Mouse (Mus musculus): Measurements from ENCODE around the gene Wnt10b. TPM values are rescaled to one million over a fixed set of nuclear protein-coding genes. Genes with fewer than 3 reads are reported as not detected.
A peak's percentile ranks its signal among the peaks of the same experiment; 100 is the strongest.

Gene Wnt10b
- polyA plus RNA-seq, 2 experiments = 0.03 TPM; not detected in 1

DNA sequence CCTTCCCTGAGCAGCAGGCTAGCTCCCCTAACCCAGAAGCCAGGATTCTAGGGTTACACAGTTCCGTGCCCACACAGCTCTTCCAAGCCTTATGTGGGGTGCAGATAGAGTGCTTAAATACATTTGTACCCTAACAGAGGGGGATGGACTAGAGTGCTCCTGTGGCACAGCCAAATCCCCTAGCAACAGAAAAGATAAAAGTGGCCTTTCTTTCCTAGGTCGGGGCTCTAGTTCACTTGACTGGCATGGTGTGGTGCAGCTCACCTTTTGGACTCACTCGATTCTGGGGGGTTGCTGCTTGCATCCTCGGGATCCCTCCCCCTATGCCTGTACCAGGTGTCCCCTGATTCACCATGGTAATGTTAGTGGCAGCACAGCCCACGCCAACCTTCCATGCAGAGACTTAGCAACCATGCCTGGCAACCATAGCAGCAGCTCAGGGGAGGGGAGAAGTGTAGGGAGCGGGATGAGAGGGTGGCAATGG lies 30.7 kb upstream of the Wnt10b start:
- H3K27me3 ChIP-seq (ENCODE audit: control insufficient read depth, insufficient read depth, low read length) = peaks cover 64% of the 10 kb centered on the region
- H3K4me1 ChIP-seq (replicated peaks; ENCODE audit: control insufficient read depth in 2 of 2, insufficient read depth in 2 of 2, low read length in 1 of 2) = no peaks in the 10 kb centered on the region; a peak in 1 of 4 replicates
- TF ChIP-seq CTCF (IDR thresholded peaks at IDR 0.05; ENCODE audit: low read depth) (no peak), EP300 (IDR thresholded peaks at IDR 0.05; ENCODE audit: low read depth) (no peak)
- ATAC-seq (ENCODE audit: insufficient read depth) (no peak), DNase-seq (ENCODE audit: low read depth in 3 of 3, low spot score in 3 of 3) (no peak)
- WGBS (ENCODE audit: insufficient replicate concordance) = 11% methylated on average over 6 of the region's 6 CpGs
- no peak overlapping the region; the same call in 1 of the 2 replicates for H3K4me2 ChIP-seq (ENCODE audit: low read depth)
- H3K4me3 ChIP-seq (ENCODE audit: insufficient read depth in 1 of 2, low read depth in 2 of 2, low read length in 2 of 2) = no peak overlapping the region
- H3K36me3 ChIP-seq (replicated peaks; ENCODE audit: control insufficient read depth, insufficient read depth, low read depth) = peaks cover 22% of the 10 kb centered on the region
- H3K9me3 ChIP-seq (ENCODE audit: control insufficient read depth, low read length) = no peaks in the 10 kb centered on the region
- no peak overlapping the region for H3K27ac ChIP-seq
- H3K9ac ChIP-seq (replicated peaks) = no peak overlapping the region

DNA sequence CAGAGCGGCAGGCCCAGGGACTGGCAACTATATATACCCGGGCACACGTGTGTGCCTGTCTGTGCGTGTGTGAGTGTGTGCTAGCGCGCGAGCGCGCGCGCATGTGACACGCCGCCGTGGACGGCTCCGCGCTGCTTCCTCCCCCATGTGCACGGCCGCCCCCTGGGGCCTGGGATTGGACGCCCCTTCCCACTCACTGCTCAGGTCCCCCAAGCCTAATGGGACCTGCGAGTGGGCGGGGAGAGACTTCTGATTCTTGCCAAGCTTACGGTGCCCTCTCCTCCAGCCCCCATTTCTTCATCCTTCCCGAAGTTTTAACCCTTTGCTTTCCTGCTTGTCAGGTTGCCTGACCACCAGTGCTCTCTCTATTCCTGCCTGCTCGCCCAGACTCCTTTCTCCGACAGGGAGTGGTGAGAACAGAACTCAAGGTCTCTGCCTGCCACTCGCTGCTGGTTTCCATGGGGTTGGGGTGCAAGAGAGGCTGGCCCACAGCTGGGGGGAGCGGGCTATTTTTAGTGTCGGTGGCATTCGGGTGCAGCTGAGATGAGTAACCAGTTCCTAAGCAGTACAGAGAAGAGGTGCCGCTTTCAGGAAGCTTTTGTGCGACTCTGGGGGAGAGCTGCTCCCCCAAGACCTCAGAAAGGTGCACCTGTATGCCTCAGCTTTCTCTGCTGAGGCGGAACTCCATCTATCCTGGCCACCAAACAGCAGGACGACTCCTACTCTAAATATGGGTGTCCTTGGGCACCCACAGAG lies 30.1 kb upstream of the Wnt10b start:
- Histone ChIP-seq H3K9me3 (ENCODE audit: control insufficient read depth, low read length) (no peaks in the 10 kb centered on the region), H3K27me3 (ENCODE audit: control insufficient read depth, insufficient read depth, low read length) (peaks cover 70% of the 10 kb centered on the region), H3K9ac (replicated peaks) (no peak overlapping the region), H3K4me3 (ENCODE audit: insufficient read depth in 1 of 2, low read depth in 2 of 2, low read length in 2 of 2) (no peak overlapping the region), H3K36me3 (replicated peaks; ENCODE audit: control insufficient read depth, insufficient read depth, low read depth) (peaks cover 15% of the 10 kb centered on the region), H3K4me2 (ENCODE audit: low read depth) (peak overlapping the region; percentile 25; the same call in 1 of the 2 replicates), H3K27ac (no peak overlapping the region), H3K4me1 (replicated peaks; ENCODE audit: control insufficient read depth in 2 of 2, insufficient read depth in 2 of 2, low read length in 1 of 2) (no peaks in the 10 kb centered on the region; a peak in 1 of 4 replicates)
- no peak for ATAC-seq (ENCODE audit: insufficient read depth)
- no peak for TF ChIP-seq CTCF (IDR thresholded peaks at IDR 0.05; ENCODE audit: low read depth)
- TF ChIP-seq EP300 (IDR thresholded peaks at IDR 0.05; ENCODE audit: low read depth) = no peak
- 3% methylated on average over 30 of the region's 34 CpGs for WGBS (ENCODE audit: insufficient replicate concordance)
- no peak for DNase-seq (ENCODE audit: low read depth in 3 of 3, low spot score in 3 of 3)

DNA sequence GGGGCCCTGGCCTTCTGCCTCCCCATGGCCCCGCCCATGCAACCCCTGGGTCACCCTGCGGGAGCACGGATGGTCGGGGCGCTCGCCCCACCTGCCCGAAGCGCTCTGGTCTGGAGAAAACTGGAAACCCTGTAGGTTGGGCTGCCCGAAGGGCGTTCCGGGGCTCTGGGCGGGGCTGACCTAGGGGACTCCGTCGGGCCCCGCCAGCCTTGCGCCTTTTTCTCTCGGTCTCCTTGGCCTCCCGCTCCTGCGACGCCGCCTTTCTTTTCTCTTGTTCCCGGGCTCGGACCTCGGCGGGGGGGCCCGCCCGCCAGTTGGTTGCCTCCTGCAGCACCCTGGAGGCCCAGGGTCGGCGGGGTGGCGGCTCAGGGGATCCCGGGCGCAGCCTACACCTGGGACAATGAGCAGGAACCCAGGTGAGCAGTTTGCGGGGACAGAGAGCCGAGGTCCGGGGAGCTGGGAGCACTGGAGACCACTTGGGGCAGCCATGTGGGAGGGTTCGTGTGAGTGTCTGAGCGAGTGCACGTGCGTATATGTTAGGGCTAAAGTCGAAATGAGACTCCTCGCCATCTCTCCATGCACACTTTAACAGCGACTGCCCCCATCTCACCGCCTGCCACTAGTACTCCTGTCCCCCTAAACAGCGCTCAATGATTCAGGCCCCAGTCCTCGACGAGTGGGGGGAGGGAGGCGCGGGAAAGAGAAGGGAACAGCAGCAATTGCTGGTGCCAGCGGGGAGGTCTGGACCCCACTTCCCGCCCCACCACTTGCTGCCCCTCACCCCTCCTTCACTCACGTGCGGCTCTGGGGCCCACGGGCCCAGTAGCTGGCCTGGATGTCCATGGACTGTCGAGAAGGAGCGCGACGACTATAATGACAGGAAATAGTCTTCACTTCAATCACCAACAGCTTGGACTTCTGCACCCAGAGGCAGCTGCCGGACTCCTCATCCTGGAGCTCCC lies 29.1 kb upstream of the Wnt10b start:
- peak overlapping the region; percentile 46 for H3K4me2 ChIP-seq (ENCODE audit: low read depth)
- peaks cover 7% of the 10 kb centered on the region for H3K36me3 ChIP-seq (replicated peaks; ENCODE audit: control insufficient read depth, insufficient read depth, low read depth)
- H3K27ac ChIP-seq = no peak overlapping the region
- no peak for DNase-seq (ENCODE audit: low read depth in 3 of 3, low spot score in 3 of 3)
- H3K9ac ChIP-seq (replicated peaks) = no peak overlapping the region
- H3K4me3 ChIP-seq (ENCODE audit: insufficient read depth in 1 of 2, low read depth in 2 of 2, low read length in 2 of 2) = peak overlapping the region in 1 of 2 experiments; percentile 31; a peak in 2 of 4 replicates
- no peaks in the 10 kb centered on the region for H3K9me3 ChIP-seq (ENCODE audit: control insufficient read depth, low read length)
- H3K4me1 ChIP-seq (replicated peaks; ENCODE audit: control insufficient read depth in 2 of 2, insufficient read depth in 2 of 2, low read length in 1 of 2) = no peaks in the 10 kb centered on the region; a peak in 1 of 4 replicates
- peak; percentile 29; the same call in 1 of the 2 replicates for ATAC-seq (ENCODE audit: insufficient read depth)
- TF ChIP-seq EP300 (IDR thresholded peaks at IDR 0.05; ENCODE audit: low read depth) (no peak), CTCF (IDR thresholded peaks at IDR 0.05; ENCODE audit: low read depth) (no peak)
- WGBS (ENCODE audit: insufficient replicate concordance) = 2% methylated on average over 52 of the region's 58 CpGs
- H3K27me3 ChIP-seq (ENCODE audit: control insufficient read depth, insufficient read depth, low read length) = peaks cover 79% of the 10 kb centered on the region

DNA sequence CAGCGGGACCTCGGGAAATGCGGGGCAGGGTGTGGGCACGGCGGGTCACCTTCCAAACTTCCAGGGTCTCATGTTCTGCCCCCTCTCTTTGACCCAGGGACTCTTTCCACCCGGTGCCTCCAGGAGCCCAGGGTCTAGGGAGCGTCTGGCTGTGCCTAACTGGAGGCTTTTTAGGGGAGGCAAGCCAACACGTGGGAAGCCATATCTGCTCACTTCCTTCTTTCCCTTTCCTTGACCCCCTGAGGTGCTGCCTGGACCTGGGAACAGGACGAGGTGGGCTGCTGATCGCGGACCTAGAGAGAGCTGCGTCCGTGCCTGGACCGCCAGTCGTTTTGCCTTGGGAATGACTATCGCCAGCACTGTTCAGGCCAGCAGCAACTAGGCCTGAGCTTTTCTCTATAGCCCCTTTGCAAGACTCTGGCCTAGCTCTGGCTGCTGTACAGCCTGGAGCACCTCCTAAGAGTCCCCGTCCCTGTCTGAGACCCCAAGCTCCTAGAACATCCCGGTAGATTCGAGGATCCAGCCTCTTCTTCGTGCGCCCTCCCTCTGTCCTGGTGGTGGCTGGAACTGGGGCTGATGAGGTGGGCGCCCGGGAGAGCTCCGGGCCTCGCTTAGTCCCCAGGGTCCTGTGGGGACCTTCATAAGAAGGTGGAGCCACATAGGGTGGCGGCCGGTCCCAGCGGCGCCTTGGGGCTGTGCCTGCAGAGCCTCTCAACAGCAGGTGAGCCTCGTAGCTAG lies 28.3 kb upstream of the Wnt10b start:
- H3K4me2 ChIP-seq (ENCODE audit: low read depth) = peak overlapping the region; percentile 46
- TF ChIP-seq EP300 (IDR thresholded peaks at IDR 0.05; ENCODE audit: low read depth) (no peak), CTCF (IDR thresholded peaks at IDR 0.05; ENCODE audit: low read depth) (no peak; the same call in 1 of the 2 replicates)
- no peaks in the 10 kb centered on the region for H3K9me3 ChIP-seq (ENCODE audit: control insufficient read depth, low read length)
- peaks cover 5% of the 10 kb centered on the region for H3K36me3 ChIP-seq (replicated peaks; ENCODE audit: control insufficient read depth, insufficient read depth, low read depth)
- ATAC-seq (ENCODE audit: insufficient read depth) (peak; percentile 12; the same call in 1 of the 2 replicates), DNase-seq (ENCODE audit: low read depth in 3 of 3, low spot score in 3 of 3) (no peak)
- H3K4me1 ChIP-seq (replicated peaks; ENCODE audit: control insufficient read depth in 2 of 2, insufficient read depth in 2 of 2, low read length in 1 of 2) = no peaks in the 10 kb centered on the region; a peak in 1 of 4 replicates
- H3K9ac ChIP-seq (replicated peaks) = no peak overlapping the region
- peak overlapping the region in 1 of 2 experiments; percentile 31; a peak in 1 of 4 replicates for H3K4me3 ChIP-seq (ENCODE audit: insufficient read depth in 1 of 2, low read depth in 2 of 2, low read length in 2 of 2)
- peaks cover 87% of the 10 kb centered on the region for H3K27me3 ChIP-seq (ENCODE audit: control insufficient read depth, insufficient read depth, low read length)
- no peak overlapping the region for H3K27ac ChIP-seq
- WGBS (ENCODE audit: insufficient replicate concordance) = 12% methylated on average over 30 of the region's 30 CpGs
